Mouse (Mus musculus) limb, embryonic 11.5 days (tissue): Measurements from ENCODE around the gene Grm7. TPM values are rescaled to one million over a fixed set of nuclear protein-coding genes. Genes with fewer than 3 reads are reported as not detected.

ENCODE experiments used
- ATAC-seq: fragments of 200-750 bp; cut with Nextera tagmentation; 2 replicates; pipeline ENCODE4 v1.8.0; 2017; ENCODE audit warnings: low read depth; ENCODE audit not compliant: insufficient number of reproducible peaks, low FRiP score, low TSS enrichment
- DNase-seq: peaks from one replicate; pipeline ENCODE4 v3.0.0-alpha.2; 2015; ENCODE audit warnings: low spot score
- H3K27ac ChIP-seq: fragments of 300-500 bp; sonication (generic); replicated peaks from 2 replicates; pipeline ENCODE4 v1.5.1; 2014; ENCODE audit warnings: low read depth, mild to moderate bottlenecking, low read length
- H3K27me3 ChIP-seq: fragments of 300-500 bp; sonication (generic); 2 replicates; pipeline ENCODE4 v1.6.1; 2014; ENCODE audit warnings: mild to moderate bottlenecking, low read length, mixed read lengths; ENCODE audit not compliant: control insufficient read depth, insufficient read depth
- H3K36me3 ChIP-seq: fragments of 300-500 bp; sonication (generic); 2 replicates; pipeline ENCODE4 v1.6.1; 2014; ENCODE audit warnings: mild to moderate bottlenecking, low read length, moderate library complexity, mixed read lengths; ENCODE audit not compliant: control insufficient read depth, insufficient read depth
- H3K4me1 ChIP-seq: fragments of 300-500 bp; sonication (generic); 2 replicates; pipeline ENCODE4 v1.6.1; 2014; ENCODE audit warnings: low read length, mixed read lengths; ENCODE audit not compliant: control insufficient read depth, insufficient read depth
- H3K4me2 ChIP-seq: fragments of 300-500 bp; sonication (generic); 2 replicates; pipeline ENCODE4 v1.6.1; 2014; ENCODE audit warnings: low read depth, mild to moderate bottlenecking, moderate library complexity; ENCODE audit not compliant: severe bottlenecking
- H3K4me3 ChIP-seq: fragments of 300-500 bp; sonication (generic); 2 replicates; pipeline ENCODE4 v1.5.1; 2014; ENCODE audit warnings: low read depth, low read length
- H3K9ac ChIP-seq: fragments of 300-500 bp; sonication (generic); 2 replicates; pipeline ENCODE4 v1.6.1; 2014; ENCODE audit warnings: mild to moderate bottlenecking, low read length
- H3K9me3 ChIP-seq: fragments of 300-500 bp; sonication (generic); 2 replicates; pipeline ENCODE4 v1.6.1; 2016; ENCODE audit warnings: low read length; ENCODE audit not compliant: control insufficient read depth
- WGBS: fragments of 180-500 bp; shearing (Covaris S2); extraction: QIAGEN DNeasy Blood & Tissue Kit; methylation state at CpG from one replicate; pipeline ENCODE4 v1.1.7; 2014; 5-methylcytosine and 5-hydroxymethylcytosine counted together
- polyA plus RNA-seq: library from polyadenylated mRNA; unstranded; fragments of >200 nt; fragmentation: Nextera tagmentation; extraction: Ambion mirVana; gene quantifications from 2 replicates; pipeline ENCODE4 v1.2.1, GENCODE M21; 2014

Gene Grm7
- polyA plus RNA-seq, 1 experiment from 2014 or later: 0.15 TPM

DNA sequence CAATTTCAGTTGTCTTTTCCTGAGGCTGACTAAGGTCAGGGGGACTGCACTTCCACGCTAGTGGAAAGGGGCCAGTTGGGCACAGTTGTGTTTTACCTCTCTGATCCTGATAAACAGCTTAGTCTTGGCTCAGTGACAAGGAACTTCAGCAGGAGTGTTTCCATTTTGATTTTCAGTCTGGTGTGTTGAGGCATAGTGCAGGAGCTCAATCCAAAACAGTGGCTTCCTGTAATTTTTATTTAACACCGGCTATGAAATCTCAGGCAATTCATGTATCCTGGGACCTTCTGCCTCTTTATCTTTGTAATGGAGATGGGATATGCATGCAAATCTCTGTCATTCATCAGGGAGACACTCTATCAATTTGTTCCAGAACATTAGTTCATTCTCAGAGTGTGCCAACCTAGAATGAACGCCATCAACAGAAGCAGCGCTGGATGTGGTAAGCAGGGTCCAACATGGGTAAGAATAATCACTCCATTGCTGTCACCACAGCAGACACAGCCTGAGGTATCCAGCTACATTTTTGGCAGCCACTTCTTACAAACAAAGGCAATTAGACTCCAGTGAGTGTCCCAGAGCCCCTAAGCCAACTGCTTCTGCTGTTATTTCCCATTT lies 926.2 kb downstream of the Grm7 start:
- no peak for ATAC-seq
- 90% methylated on average over 4 of the region's 4 CpGs for WGBS
- H3K27ac ChIP-seq: no peak overlapping the region

GRCm38 (mm10) chr6:111584851-111585250 lies 939.5 kb downstream of the Grm7 start:
- Histone ChIP-seq H3K27me3 (no peaks in the 10 kb centered on the region), H3K27ac (no peak overlapping the region), H3K4me3 (no peak overlapping the region), H3K36me3 (no peaks in the 10 kb centered on the region), H3K9me3 (no peaks in the 10 kb centered on the region), H3K4me2 (no peak overlapping the region), H3K4me1 (no peaks in the 10 kb centered on the region), H3K9ac (no peak overlapping the region)
- 71% methylated on average over 2 of the region's 2 CpGs for WGBS
- no peak for ATAC-seq
- DNase-seq: no peak

More for the DNA sequence above, 926.2 kb downstream of the Grm7 start:
- no peak overlapping the region for H3K4me3 ChIP-seq
- no peaks in the 10 kb centered on the region for H3K4me1 ChIP-seq
- H3K4me2 ChIP-seq: no peak overlapping the region
- no peak for DNase-seq
- H3K9ac ChIP-seq: no peak overlapping the region
- H3K27me3 ChIP-seq: no peaks in the 10 kb centered on the region
- no peaks in the 10 kb centered on the region for H3K9me3 ChIP-seq
- H3K36me3 ChIP-seq: no peaks in the 10 kb centered on the region

DNA sequence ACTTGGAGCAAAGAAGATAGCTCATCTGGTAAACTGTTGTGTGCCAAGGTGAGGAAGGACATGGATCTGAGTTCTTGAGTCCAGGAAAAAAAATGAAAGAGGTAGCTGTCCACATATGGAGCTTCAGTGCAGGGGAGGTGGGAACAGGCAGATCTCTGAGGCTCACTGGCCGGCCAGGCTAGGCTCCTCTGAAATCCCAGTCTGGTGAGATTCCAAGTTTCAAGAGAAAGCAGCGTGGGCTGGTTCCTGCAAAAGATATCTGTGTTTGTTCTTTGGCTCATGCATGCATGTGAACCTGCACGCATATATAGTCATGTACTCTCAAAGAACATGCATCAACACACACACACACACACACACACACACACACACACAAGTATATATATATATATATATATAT lies 942.2 kb downstream of the Grm7 start:
- H3K9me3 ChIP-seq: no peaks in the 10 kb centered on the region
- no peak overlapping the region for H3K4me2 ChIP-seq
- ATAC-seq: no peak
- H3K27me3 ChIP-seq: no peaks in the 10 kb centered on the region
- no peak overlapping the region for H3K27ac ChIP-seq
- DNase-seq: no peak
- no peaks in the 10 kb centered on the region for H3K36me3 ChIP-seq
- WGBS: 84% methylated on average over 3 of the region's 3 CpGs
- no peaks in the 10 kb centered on the region for H3K4me1 ChIP-seq
- no peak overlapping the region for H3K9ac ChIP-seq
- H3K4me3 ChIP-seq: no peak overlapping the region

GRCm38 (mm10) chr6:111601892-111602654 lies 956.7 kb downstream of the Grm7 start:
- H3K4me3 ChIP-seq: no peak overlapping the region
- H3K27me3 ChIP-seq: no peaks in the 10 kb centered on the region
- no peaks in the 10 kb centered on the region for H3K4me1 ChIP-seq
- no peak overlapping the region for H3K4me2 ChIP-seq
- WGBS: 91% methylated on average over 4 of the region's 4 CpGs
- no peak overlapping the region for H3K27ac ChIP-seq
- H3K36me3 ChIP-seq: no peaks in the 10 kb centered on the region
- no peak overlapping the region for H3K9ac ChIP-seq
- no peak for ATAC-seq
- no peak for DNase-seq
- H3K9me3 ChIP-seq: no peaks in the 10 kb centered on the region

DNA sequence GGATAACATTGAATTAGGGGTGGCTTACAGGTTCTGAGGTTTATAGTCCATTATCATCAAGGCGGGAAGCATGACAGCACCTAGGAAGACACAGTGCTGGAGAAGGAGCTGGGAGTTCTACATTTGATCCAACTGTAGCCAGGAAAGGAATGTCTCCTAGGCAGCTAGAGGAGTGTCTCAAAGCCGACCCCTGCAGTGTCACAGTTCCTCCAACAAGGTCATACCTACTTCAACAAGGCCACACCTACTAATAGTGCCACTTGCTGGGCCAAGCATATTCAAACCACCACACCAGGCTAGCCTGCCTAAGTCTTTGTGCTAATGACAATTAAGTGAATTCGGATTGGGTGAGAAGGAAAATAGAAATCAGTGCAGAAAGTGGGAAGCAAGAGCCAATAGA lies 965.0 kb downstream of the Grm7 start:
- Histone ChIP-seq H3K4me3 (no peak overlapping the region), H3K9ac (no peak overlapping the region), H3K27me3 (no peaks in the 10 kb centered on the region), H3K27ac (no peak overlapping the region), H3K4me1 (no peaks in the 10 kb centered on the region), H3K9me3 (no peaks in the 10 kb centered on the region), H3K4me2 (no peak overlapping the region), H3K36me3 (no peaks in the 10 kb centered on the region)
- ATAC-seq: no peak
- no peak for DNase-seq
- WGBS: 83% methylated on average over 3 of the region's 3 CpGs

GRCm38 (mm10) chr6:111613834-111614233 lies 968.5 kb downstream of the Grm7 start:
- Histone ChIP-seq H3K9ac (no peak overlapping the region), H3K27ac (no peak overlapping the region), H3K9me3 (no peaks in the 10 kb centered on the region), H3K4me2 (no peak overlapping the region), H3K4me1 (no peaks in the 10 kb centered on the region), H3K36me3 (no peaks in the 10 kb centered on the region), H3K27me3 (no peaks in the 10 kb centered on the region), H3K4me3 (no peak overlapping the region)
- no peak for DNase-seq
- ATAC-seq: no peak
